Mouse (Mus musculus): Measurements from ENCODE around the gene Hdac1.

The Hdac1 gene

GRCm38 (mm10) chr4:129476047-129476446, 66.5 kb downstream of the Hdac1 start:
- DNase-seq (ENCODE audit: low spot score in 2 of 2) = no peak
